Mouse (Mus musculus) testis, adult 2 months (tissue): ENCODE results near the gene Cracr2a. TPM values are rescaled to one million over a fixed set of nuclear protein-coding genes. Genes with fewer than 3 reads are reported as not detected.
A peak's percentile ranks its signal among the peaks of the same experiment; 100 is the strongest.

ENCODE experiments used
- H3K27ac ChIP-seq: fragments of 200-500 bp; 2 replicates; pipeline ENCODE4 v1.5.1; 2012; ENCODE audit warnings: low read depth, low read length; ENCODE audit not compliant: control insufficient read depth, insufficient read depth
- H3K27me3 ChIP-seq: fragments of 200-500 bp; 2 replicates; pipeline ENCODE4 v1.6.1; 2012; ENCODE audit warnings: mild to moderate bottlenecking, low read length, moderate library complexity; ENCODE audit not compliant: control insufficient read depth, insufficient read depth
- H3K36me3 ChIP-seq: fragments of 200-500 bp; 2 replicates; pipeline ENCODE4 v1.6.1; 2012; ENCODE audit warnings: mild to moderate bottlenecking, low read length; ENCODE audit not compliant: control insufficient read depth, insufficient read depth
- H3K4me1 ChIP-seq: fragments of 200-500 bp; 2 replicates; pipeline ENCODE4 v1.6.1; 2012; ENCODE audit warnings: low read length; ENCODE audit not compliant: control insufficient read depth, insufficient read depth
- H3K4me3 ChIP-seq: fragments of 200-500 bp; 2 replicates; pipeline ENCODE4 v1.5.1; 2012; ENCODE audit warnings: low read depth, mild to moderate bottlenecking, low read length, moderate library complexity, mixed read lengths; ENCODE audit not compliant: control insufficient read depth
- CTCF ChIP-seq: fragments of 200-500 bp; IDR thresholded peaks from 2 replicates; pipeline ENCODE4 v1.5.1; 2012; ENCODE audit warnings: low read depth, mild to moderate bottlenecking, inconsistent platforms, low read length, moderate library complexity; ENCODE audit not compliant: control insufficient read depth, insufficient read depth, insufficient replicate concordance
- POLR2A ChIP-seq: fragments of 200-500 bp; IDR thresholded peaks from 2 replicates; pipeline ENCODE4 v1.6.1; 2012; ENCODE audit warnings: low read depth, mild to moderate bottlenecking, inconsistent platforms, low read length, moderate library complexity; ENCODE audit not compliant: control insufficient read depth
- polyA plus RNA-seq: library from polyadenylated mRNA; depleted of rRNA; stranded (reverse); fragments of >200 nt; gene quantifications from 2 replicates; pipeline ENCODE4 v1.2.3, GENCODE M21; 2012

Gene Cracr2a
- polyA plus RNA-seq, 1 experiment = 0.46 TPM

DNA sequence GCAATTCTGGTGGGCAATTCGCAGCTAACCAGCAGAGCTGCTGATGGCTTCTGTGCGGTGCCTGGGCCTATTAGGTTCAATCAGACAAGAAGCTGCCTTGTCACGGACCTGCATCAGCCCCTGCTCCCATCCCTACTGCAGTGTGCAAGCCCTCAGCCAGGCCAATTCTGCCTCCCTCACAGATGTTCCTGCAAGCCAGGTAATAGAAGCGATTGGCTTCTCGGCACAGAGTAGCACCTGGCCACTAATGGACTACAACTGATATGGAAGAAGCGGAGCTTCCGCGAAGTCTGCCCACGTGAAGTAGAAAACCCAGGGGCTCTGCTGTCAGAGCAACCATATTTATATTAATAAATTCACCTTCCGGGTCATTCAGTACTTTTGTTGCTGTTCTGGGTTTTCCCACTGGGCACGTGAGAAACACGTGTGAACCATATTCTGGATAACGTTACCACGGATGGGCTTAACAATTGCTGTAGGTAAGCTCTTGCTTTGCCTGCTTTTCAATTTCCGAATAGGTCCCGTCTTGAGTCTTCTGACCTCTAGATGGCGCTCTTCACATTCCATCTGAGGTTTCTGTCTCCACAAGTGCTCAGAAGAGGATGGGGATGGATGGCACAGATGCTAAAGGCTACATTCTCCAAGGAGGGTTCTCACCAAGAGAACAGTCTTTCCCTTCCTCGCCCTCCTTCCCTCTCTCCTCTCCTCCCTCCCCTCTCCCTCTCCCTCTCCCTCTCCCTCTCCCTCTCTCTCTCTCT, 19.3 kb upstream of the Cracr2a start:
- TF ChIP-seq CTCF (peak; percentile 18; the same call in 1 of the 2 replicates), POLR2A (no peak)
- no peak overlapping the region for H3K27ac ChIP-seq
- no peaks in the 10 kb centered on the region for H3K36me3 ChIP-seq
- H3K4me1 ChIP-seq = peaks cover 14% of the 10 kb centered on the region
- H3K27me3 ChIP-seq = no peaks in the 10 kb centered on the region
- peak overlapping the region; percentile 17 for H3K4me3 ChIP-seq

DNA sequence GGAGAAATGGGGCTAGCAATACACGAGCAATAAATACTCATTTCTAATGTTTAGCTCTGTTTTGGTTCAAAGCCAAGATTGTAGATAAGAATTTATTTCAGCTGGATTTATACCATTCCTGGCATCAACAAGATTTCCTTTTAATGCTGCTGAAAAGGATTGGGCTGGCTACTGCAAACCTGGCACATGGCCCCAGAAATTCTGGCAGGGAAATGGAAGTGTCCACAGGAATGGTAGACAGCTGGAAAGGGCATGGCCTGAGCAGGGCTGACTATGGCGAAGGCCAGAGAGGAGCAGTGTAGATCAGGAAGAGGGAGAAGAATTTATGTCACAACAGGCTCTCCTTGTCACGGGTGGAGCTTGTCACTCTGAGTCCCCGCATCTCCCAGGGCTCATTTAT, 14.5 kb upstream of the Cracr2a start:
- peaks cover 12% of the 10 kb centered on the region for H3K4me1 ChIP-seq
- H3K36me3 ChIP-seq = no peaks in the 10 kb centered on the region
- no peak for TF ChIP-seq POLR2A
- TF ChIP-seq CTCF = no peak
- no peak overlapping the region for H3K27ac ChIP-seq
- H3K4me3 ChIP-seq = no peak overlapping the region
- no peaks in the 10 kb centered on the region for H3K27me3 ChIP-seq

DNA sequence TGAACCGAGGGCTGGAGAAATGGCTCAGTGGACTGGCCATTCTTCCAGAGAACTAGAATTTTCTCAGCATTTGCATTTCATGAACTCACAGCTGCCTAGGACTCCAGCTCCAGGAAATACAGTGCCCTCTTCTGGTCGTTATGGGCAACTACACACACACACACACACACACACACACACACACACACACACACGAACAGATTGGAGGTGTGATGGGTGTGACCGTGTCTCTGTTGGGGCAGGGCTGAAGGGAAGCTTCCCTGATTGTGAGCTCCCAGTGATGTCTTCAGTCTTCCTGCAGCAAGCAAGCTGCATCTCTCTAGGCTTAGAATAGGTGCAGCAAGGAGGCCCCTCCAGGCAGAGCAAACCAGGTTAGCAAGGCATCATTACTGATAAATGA, 8.2 kb upstream of the Cracr2a start:
- Histone ChIP-seq H3K4me3 (no peak overlapping the region), H3K4me1 (no peaks in the 10 kb centered on the region), H3K27me3 (no peaks in the 10 kb centered on the region), H3K27ac (no peak overlapping the region), H3K36me3 (no peaks in the 10 kb centered on the region)
- TF ChIP-seq POLR2A (no peak), CTCF (peak; percentile 13; the same call in 1 of the 2 replicates)

DNA sequence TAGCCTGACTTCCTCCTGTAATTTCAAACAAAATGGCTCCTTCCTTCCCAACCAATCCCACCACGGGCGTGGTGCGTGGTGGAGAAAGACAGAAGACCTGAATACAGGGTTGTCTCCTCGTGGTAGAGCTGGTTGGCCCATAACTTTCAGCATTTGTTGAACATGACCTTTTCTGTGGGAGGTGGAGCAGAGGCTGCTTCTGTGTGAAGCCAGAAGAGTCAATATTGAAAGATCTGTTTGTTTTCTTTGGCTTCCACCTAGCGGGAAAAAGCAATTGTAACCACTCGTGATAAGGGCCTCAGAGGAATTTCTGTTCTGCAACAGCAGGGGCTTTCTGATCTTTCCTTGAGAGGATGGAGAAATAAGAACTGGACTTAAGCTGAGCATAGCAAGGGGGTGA, 5.6 kb upstream of the Cracr2a start:
- Histone ChIP-seq H3K4me3 (no peak overlapping the region), H3K27ac (no peak overlapping the region)
- TF ChIP-seq CTCF (no peak), POLR2A (no peak)

DNA sequence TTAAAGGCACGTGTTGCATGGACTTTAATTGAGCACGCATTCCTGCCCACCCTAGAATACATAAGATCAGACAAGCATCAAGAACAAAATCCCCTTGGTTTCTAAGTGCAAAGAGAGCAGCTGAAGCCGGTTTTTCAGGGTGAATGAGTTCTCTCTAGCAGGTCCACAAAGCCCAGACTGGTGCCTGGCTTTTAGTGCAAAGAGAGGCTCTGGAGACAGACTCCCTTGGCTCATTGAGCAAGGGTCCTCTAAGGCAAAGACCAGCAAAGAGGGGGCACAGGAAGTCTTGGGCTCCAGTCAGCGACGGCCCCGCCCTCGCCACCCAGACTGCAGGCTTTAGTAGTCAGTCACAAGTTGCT, 287 bp upstream of the Cracr2a start:
- H3K27ac ChIP-seq = no peak overlapping the region
- no peak for TF ChIP-seq POLR2A
- no peak for TF ChIP-seq CTCF
- no peaks in the 10 kb centered on the region for H3K27me3 ChIP-seq
- H3K4me1 ChIP-seq = peaks cover 4% of the 10 kb centered on the region; the same call in 1 of the 2 replicates
- H3K4me3 ChIP-seq = peak overlapping the region; percentile 81
- H3K36me3 ChIP-seq = no peaks in the 10 kb centered on the region

More for the DNA sequence above, 5.6 kb upstream of the Cracr2a start:
- no peaks in the 10 kb centered on the region for H3K27me3 ChIP-seq
- H3K36me3 ChIP-seq = no peaks in the 10 kb centered on the region
- no peaks in the 10 kb centered on the region for H3K4me1 ChIP-seq

DNA sequence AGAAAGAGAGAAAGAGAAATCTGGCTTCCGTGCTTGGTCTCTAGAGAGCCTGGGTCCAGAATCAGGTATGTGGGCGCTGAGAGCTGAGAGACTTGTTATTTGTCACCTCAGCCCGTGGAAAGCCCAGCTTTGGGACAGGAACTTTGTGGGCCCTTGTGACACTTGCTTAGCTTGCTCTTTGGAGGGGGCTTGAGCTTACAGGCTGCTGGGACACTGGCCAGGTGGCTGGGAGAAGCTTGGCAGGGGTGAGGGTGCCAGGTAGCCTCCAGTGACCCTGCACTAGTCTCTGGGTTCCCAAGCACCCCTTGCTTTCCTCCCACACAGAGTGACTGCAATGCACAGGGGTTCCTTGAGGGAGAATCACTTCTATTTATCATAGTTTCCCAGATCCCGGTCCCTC, 2.4 kb downstream of the Cracr2a start:
- no peaks in the 10 kb centered on the region for H3K36me3 ChIP-seq
- H3K27me3 ChIP-seq = no peaks in the 10 kb centered on the region
- TF ChIP-seq POLR2A = no peak
- TF ChIP-seq CTCF = no peak
- peaks cover 4% of the 10 kb centered on the region; the same call in 1 of the 2 replicates for H3K4me1 ChIP-seq
- H3K4me3 ChIP-seq = no peak overlapping the region
- H3K27ac ChIP-seq = no peak overlapping the region

DNA sequence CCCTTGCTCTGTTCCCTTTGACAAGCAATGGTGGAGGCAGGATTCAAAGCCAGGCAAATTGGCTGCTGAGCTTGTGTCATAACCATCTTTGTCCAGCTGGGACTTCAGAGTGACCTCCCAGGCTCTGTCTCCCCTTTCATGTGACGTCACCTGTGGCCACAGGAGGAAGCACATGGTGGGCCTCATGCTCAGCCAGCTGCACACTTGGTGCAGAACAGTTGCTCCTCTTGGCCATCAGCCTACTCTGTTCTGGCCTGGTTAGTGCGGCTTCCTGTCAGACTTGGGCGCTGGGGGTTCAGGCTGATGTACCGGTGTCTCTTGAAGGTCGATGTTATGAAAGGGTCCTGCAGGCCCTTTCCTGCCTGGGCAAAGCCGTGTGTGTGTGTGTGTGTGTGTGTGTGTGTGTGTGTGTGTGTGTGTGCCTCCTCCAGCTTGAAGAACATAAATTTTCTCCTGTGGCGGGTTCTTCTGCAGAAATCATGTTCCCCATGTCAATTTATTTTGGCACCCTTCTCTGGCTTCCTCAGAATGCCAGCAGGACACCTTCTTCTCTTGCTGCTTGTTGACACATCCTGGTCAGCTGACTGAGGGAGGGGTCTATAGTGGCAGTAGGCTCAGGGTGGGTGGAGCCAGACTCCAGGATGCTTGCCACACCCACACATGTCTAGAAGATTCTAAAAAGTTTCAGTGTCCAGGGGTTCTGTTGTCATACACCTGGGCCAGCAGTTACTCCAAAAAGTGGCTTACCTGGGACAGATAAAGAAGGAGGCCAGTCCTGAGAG, 5.0 kb downstream of the Cracr2a start:
- Histone ChIP-seq H3K4me1 (peaks cover under 1% of the 10 kb centered on the region; the same call in 1 of the 2 replicates), H3K36me3 (no peaks in the 10 kb centered on the region), H3K27ac (no peak overlapping the region), H3K27me3 (no peaks in the 10 kb centered on the region), H3K4me3 (no peak overlapping the region)
- no peak for TF ChIP-seq CTCF
- no peak for TF ChIP-seq POLR2A
